Comparison of ENCODE assay signal across 18 mouse cellular contexts in the genomic region with DNA sequence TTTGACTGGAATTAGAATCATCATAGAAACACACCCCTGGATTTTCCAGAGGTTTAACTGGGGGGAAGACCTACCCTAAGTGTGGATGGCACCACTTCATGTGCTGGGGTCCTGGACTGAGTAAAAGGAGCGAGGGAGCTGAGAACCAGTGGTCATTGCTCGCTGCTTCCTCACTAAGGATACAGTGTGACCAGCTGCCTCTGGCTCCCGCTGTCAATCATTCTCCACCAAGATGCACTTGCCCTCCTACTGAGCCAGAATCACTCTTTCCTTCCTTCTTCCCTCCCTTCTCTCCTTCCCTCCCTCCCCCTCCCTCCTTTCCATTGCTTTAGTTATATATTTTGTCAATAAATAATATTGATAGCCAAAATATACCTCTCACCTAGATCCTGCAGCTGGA. TPM values are rescaled to one million over a fixed set of nuclear protein-coding genes. Genes with fewer than 3 reads are reported as not detected.
DNase-seq lines count a peak whose midpoint lies in the region; ATAC-seq and TF ChIP-seq lines count a peak whose summit lies in the region.
"Had no signal": no experiment of that assay in that cellular context is flagged by ENCODE, and none has a peak within 500 bp of the region (broad histone marks: within the 10 kb centered on the region; RNA-seq: fewer than 3 reads in every experiment).

No protein-coding gene starts in this region.

- H3K9me3 ChIP-seq in intestine, postnatal 0 days (ENCODE audit: control insufficient read depth) = no peaks in the 10 kb centered on the region
- H3K9me3 ChIP-seq in intestine, embryonic 16.5 days (ENCODE audit: control insufficient read depth, low read length) = no peaks in the 10 kb centered on the region
- H3K9me3 ChIP-seq: embryonic facial prominence, embryonic 10.5 days; embryonic facial prominence, embryonic 12.5 days; forebrain, embryonic 13.5 days; forebrain, embryonic 15.5 days had no signal

- TF ChIP-seq POLR2A in myocyte (IDR thresholded peaks at IDR 0.05; ENCODE audit: insufficient read length, low read depth) = no peak

- H3ac ChIP-seq in C2C12 (ENCODE audit: control insufficient read depth, insufficient read length, low read depth) (no peak overlapping the region), myocyte (ENCODE audit: control insufficient read depth, insufficient read length) (no peak overlapping the region)

- H3K27me3 ChIP-seq in intestine, postnatal 0 days (replicated peaks; ENCODE audit: control insufficient read depth, insufficient read depth, low read length) = peaks cover 34% of the 10 kb centered on the region
- peaks cover 22% of the 10 kb centered on the region for H3K27me3 ChIP-seq in intestine, embryonic 16.5 days (replicated peaks; ENCODE audit: control insufficient read depth, insufficient read depth, low read length)
- H3K27me3 ChIP-seq in C2C12 (ENCODE audit: control insufficient read depth, insufficient read depth, insufficient read length) = no peaks in the 10 kb centered on the region
- H3K27me3 ChIP-seq in myocyte (ENCODE audit: control insufficient read depth, insufficient read depth, insufficient read length) = no peaks in the 10 kb centered on the region

- 0 out of 2 replicates have a peak, but pooled peaks have one; percentile 23 for ATAC-seq in intestine, postnatal 0 days
- ATAC-seq in intestine, embryonic 16.5 days = no peak
- ATAC-seq: activated CD4-positive, CD25-positive, alpha-beta regulatory T cell, adult 4 months; forebrain, embryonic 13.5 days; forebrain, embryonic 15.5 days; forebrain, postnatal 0 days had no signal

- H3K27ac ChIP-seq in intestine, postnatal 0 days (ENCODE audit: low read depth, low read length) = no peak overlapping the region
- H3K27ac ChIP-seq in intestine, embryonic 16.5 days (ENCODE audit: low read length) = no peak overlapping the region
- H3K27ac ChIP-seq: embryonic facial prominence, embryonic 10.5 days; embryonic facial prominence, embryonic 12.5 days; forebrain, embryonic 13.5 days; forebrain, embryonic 15.5 days had no signal

- no peak overlapping the region for H3K4me2 ChIP-seq in intestine, postnatal 0 days (replicated peaks; ENCODE audit: low read depth)
- no peak overlapping the region for H3K4me2 ChIP-seq in intestine, embryonic 16.5 days (ENCODE audit: low read depth, low read length)
- no peak overlapping the region for H3K4me2 ChIP-seq in myocyte (ENCODE audit: low read depth)
- H3K4me2 ChIP-seq: embryonic facial prominence, embryonic 12.5 days; forebrain, embryonic 13.5 days; forebrain, embryonic 15.5 days had no signal

- no peaks in the 10 kb centered on the region for H3K4me1 ChIP-seq in intestine, postnatal 0 days (replicated peaks; ENCODE audit: control insufficient read depth, insufficient read depth, low read length)
- no peaks in the 10 kb centered on the region for H3K4me1 ChIP-seq in intestine, embryonic 16.5 days (ENCODE audit: control insufficient read depth, insufficient read depth, low read length)
- H3K4me1 ChIP-seq: embryonic facial prominence, embryonic 10.5 days; embryonic facial prominence, embryonic 12.5 days; forebrain, embryonic 13.5 days; forebrain, embryonic 15.5 days had no signal

- no peaks in the 10 kb centered on the region for H3K79me2 ChIP-seq in C2C12 (ENCODE audit: control insufficient read depth, insufficient read depth)
- H3K79me2 ChIP-seq in myocyte (ENCODE audit: control insufficient read depth, insufficient read depth) = no peaks in the 10 kb centered on the region

- DNase-seq in urinary bladder, postnatal 36 days (ENCODE audit: low spot score in 2 of 2) = no peak
- DNase-seq: B cell, adult 2 months; cerebellum, adult 11-12 months; cerebellum, adult 2 months; cerebellum, adult 9-10 months; cerebellum, postnatal 10 days; cerebellum, postnatal 25 days; forebrain, postnatal 0 days had no signal

- TF ChIP-seq CTCF in intestine, postnatal 0 days (IDR thresholded peaks at IDR 0.05; ENCODE audit: low read depth) = no peak
- no peak for TF ChIP-seq CTCF in C2C12 (IDR thresholded peaks at IDR 0.05; ENCODE audit: control insufficient read depth, insufficient read depth, insufficient read length)

- H3K36me3 ChIP-seq in intestine, postnatal 0 days (ENCODE audit: control insufficient read depth, insufficient read depth) = no peaks in the 10 kb centered on the region
- no peaks in the 10 kb centered on the region for H3K36me3 ChIP-seq in intestine, embryonic 16.5 days (ENCODE audit: control insufficient read depth, insufficient read depth, low read length)
- H3K36me3 ChIP-seq in C2C12 (ENCODE audit: control insufficient read depth, insufficient read depth) = no peaks in the 10 kb centered on the region
- no peaks in the 10 kb centered on the region for H3K36me3 ChIP-seq in myocyte (ENCODE audit: control insufficient read depth, insufficient read depth)
- H3K36me3 ChIP-seq: embryonic facial prominence, embryonic 10.5 days; embryonic facial prominence, embryonic 12.5 days; forebrain, embryonic 15.5 days had no signal

- no peak overlapping the region for H3K4me3 ChIP-seq in intestine, postnatal 0 days (ENCODE audit: low read depth, low read length)
- H3K4me3 ChIP-seq in intestine, embryonic 16.5 days (ENCODE audit: low read length) = no peak overlapping the region
- H3K4me3 ChIP-seq in C2C12 (ENCODE audit: insufficient read depth, poor library complexity, severe bottlenecking) = no peak overlapping the region
- no peak overlapping the region for H3K4me3 ChIP-seq in myocyte
- H3K4me3 ChIP-seq: embryonic facial prominence, embryonic 10.5 days; embryonic facial prominence, embryonic 12.5 days; forebrain, embryonic 13.5 days; forebrain, embryonic 15.5 days had no signal

- H3K79me3 ChIP-seq in C2C12 (ENCODE audit: low read depth) = no peaks in the 10 kb centered on the region

- WGBS in intestine, postnatal 0 days = 65% methylated on average over 3 of the region's 3 CpGs
- 73% methylated on average over 3 of the region's 3 CpGs for WGBS in intestine, embryonic 16.5 days

- H3K9ac ChIP-seq in intestine, postnatal 0 days (ENCODE audit: low read depth, low read length) = no peak overlapping the region
- H3K9ac ChIP-seq in intestine, embryonic 16.5 days (ENCODE audit: low read depth, low read length) = no peak overlapping the region
- H3K9ac ChIP-seq: embryonic facial prominence, embryonic 12.5 days; forebrain, embryonic 13.5 days; forebrain, embryonic 15.5 days; forebrain, postnatal 0 days had no signal

TF ChIP-seq in C2C12, 6 proteins besides CTCF, POLR2A, EP300 and RAD21:
- TF ChIP-seq USF1 (IDR thresholded peaks at IDR 0.05; ENCODE audit: low read depth) = no peak
- peak; percentile 33 for TF ChIP-seq MYOD1 (IDR thresholded peaks at IDR 0.05; ENCODE audit: control insufficient read depth, insufficient read length, low read depth)

TF ChIP-seq in myocyte, 11 proteins besides CTCF, POLR2A, EP300 and RAD21:
- no peak for TF ChIP-seq REST (IDR thresholded peaks at IDR 0.05; ENCODE audit: insufficient read depth, insufficient read length)
- TF ChIP-seq MYOD1 (IDR thresholded peaks at IDR 0.05; ENCODE audit: control insufficient read depth in 1 of 3, insufficient read length in 2 of 3, low read depth in 2 of 3) = peak in 2 of 3 experiments; percentile 63 to 73
- no peak for TF ChIP-seq E2F4 (IDR thresholded peaks at IDR 0.05; ENCODE audit: insufficient read depth)
TF ChIP-seq in myocyte: peak in this region for 1.

RNA-seq across cellular contexts. Expression of a gene that starts 6.0 kb away (rescaled TPM):
- polyA plus RNA-seq in intestine, postnatal 0 days (2015; fragmentation: Nextera tagmentation; extraction: Ambion mirVana) = 0.31 and 0.44 TPM in 2 replicates
- 0.10 and 0.26 TPM in 2 replicates for polyA plus RNA-seq in intestine, embryonic 16.5 days (2015; fragmentation: Nextera tagmentation; extraction: Ambion mirVana)
- polyA plus RNA-seq in C2C12 (2012; fragmentation: generic; extraction: Trizol) (3.4 TPM), myocyte (2012; fragmentation: generic; extraction: Trizol) (1.7 TPM)
- polyA plus RNA-seq: activated CD4-positive, CD25-positive, alpha-beta regulatory T cell, adult 4 months; forebrain, embryonic 11.5 days had no signal

RNA-seq across cellular contexts. Expression of a gene that starts 19.8 kb away (rescaled TPM):
- polyA plus RNA-seq in intestine, postnatal 0 days (2015; fragmentation: Nextera tagmentation; extraction: Ambion mirVana) = 0.81 and 0.92 TPM in 2 replicates
- 0.61 and 0.93 TPM in 2 replicates for polyA plus RNA-seq in intestine, embryonic 16.5 days (2015; fragmentation: Nextera tagmentation; extraction: Ambion mirVana)
- polyA plus RNA-seq in C2C12 (2012; fragmentation: generic; extraction: Trizol) (0.18 TPM), myocyte (2012; fragmentation: generic; extraction: Trizol) (0.19 TPM)
- polyA plus RNA-seq: activated CD4-positive, CD25-positive, alpha-beta regulatory T cell, adult 4 months had no signal
